Mouse (Mus musculus): ENCODE measurements around the gene AL732309.1.

The AL732309.1 gene

GRCm38 (mm10) chr2:25246183-25247072 lies at the start of gene AL732309.1:
Gene AL732309.1, minus strand, starts transcription at chr2:25246863.
- peak; percentile 42 to 69 for DNase-seq

- DNase-seq, result no peak
Observed at GRCm38 (mm10) chr2:25293706-25294105, 47.0 kb upstream of the AL732309.1 start.

- peak; percentile 62 to 78 for DNase-seq
Observed at GRCm38 (mm10) chr2:25292856-25293255, 46.2 kb upstream of the AL732309.1 start.

DNA sequence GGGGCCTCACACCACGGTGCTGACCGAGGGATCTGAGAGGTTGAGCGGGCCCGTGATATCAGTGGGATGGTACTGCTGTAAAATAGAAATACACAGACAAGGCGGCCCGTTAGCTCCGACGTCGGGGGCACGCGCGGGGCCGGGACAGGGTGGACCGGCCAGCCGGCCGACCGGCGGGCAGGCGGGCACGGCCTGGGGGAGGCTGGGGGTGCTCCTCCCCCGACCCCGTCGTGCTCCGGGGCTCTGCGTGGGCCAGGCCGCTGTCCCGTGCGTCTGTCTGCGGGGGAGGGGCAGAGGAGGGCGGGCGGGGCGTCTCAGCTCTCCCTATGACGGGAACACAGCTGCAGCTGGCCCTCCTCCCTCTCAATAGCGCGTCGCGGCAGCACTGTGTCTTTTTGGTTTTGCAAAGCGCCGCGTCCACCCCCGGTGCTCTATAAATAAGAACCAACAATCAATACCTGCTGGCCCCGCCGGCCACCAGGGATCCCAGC lies 45.4 kb upstream of the AL732309.1 start:
- peak; percentile 40 to 52 for DNase-seq

DNA sequence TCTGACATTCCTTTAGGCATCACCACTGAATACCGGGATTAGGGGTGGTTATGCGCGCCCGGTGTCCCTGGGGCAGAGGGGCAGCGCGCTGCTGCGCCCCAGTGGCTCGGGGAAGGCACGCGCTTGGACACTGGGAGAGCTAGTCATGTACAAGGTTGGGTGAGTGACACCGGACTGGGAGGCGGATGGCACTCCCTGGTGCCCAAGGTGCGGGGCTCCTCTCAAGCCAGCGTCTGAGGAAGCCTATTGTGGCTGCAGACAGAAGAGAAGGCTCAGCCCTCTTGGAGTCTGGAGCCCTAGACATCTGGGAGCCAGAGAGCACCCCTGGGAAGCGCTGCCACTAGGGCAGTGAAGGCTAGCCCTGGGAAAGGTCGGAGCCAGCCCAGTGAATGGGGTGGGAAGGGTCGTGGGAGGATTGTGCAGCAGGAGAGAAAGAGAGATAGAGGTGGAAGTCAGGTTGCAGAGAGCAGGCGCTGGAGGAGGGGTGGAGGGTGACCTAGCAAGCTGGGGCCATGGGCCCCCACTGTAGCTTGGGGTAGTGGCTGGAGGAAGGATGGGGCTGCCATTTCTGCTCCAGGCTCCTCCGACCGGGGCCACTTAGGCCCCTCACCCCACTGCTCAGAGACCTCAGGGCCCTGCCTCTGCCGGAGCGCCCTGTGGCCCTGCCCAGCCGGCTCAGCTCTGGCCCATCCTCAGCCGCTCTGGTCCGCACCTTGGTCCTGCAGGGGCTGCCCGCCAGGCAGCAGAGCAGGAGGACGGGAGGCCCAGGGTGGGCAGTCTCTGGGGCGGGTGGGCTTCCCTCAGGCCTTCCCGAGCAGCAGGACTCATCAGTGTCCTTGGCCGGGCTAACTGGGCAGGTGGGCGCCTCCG lies 44.8 kb upstream of the AL732309.1 start:
- DNase-seq, result peak in 1 of 2 experiments; percentile 31

- peak in 1 of 2 experiments; percentile 24 for DNase-seq
Observed at GRCm38 (mm10) chr2:25290816-25291130, 44.1 kb upstream of the AL732309.1 start.

DNA sequence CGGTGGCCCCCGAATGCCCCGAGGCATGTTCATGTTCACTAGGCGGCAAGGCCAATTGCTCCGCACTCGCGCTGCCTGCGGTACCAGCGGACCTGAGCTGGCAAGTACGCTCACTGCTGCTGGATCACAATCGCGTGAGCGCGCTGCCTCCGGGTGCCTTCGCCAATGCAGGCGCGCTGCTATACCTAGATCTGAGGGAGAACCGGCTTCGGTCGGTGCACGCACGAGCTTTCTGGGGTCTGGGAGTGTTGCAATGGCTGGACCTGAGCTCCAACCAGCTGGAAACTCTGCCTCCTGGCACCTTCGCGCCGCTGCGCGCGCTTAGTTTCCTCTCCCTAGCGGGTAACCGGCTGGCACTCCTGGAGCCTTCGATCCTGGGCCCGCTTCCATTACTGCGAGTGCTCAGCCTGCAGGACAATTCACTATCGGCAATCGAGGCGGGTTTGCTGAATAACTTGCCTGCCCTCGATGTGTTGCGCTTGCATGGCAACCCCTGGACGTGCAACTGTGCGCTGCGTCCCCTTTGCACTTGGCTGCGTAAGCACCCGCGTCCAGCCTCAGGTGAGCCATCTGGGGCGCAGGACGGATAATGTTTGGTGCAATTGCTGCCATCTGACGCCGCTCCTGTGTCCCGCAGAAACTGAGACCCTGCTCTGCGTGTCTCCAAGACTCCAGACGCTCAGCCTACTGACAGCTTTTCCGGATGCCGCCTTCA lies 43.6 kb upstream of the AL732309.1 start:
- DNase-seq, result peak in 1 of 2 experiments; percentile 13

GRCm38 (mm10) chr2:25289651-25290050 lies 43.0 kb upstream of the AL732309.1 start, which contains the start of gene Lrrc26:
Gene Lrrc26, plus strand, starts transcription at chr2:25289915.
- DNase-seq, result peak; percentile 76 to 83

DNA sequence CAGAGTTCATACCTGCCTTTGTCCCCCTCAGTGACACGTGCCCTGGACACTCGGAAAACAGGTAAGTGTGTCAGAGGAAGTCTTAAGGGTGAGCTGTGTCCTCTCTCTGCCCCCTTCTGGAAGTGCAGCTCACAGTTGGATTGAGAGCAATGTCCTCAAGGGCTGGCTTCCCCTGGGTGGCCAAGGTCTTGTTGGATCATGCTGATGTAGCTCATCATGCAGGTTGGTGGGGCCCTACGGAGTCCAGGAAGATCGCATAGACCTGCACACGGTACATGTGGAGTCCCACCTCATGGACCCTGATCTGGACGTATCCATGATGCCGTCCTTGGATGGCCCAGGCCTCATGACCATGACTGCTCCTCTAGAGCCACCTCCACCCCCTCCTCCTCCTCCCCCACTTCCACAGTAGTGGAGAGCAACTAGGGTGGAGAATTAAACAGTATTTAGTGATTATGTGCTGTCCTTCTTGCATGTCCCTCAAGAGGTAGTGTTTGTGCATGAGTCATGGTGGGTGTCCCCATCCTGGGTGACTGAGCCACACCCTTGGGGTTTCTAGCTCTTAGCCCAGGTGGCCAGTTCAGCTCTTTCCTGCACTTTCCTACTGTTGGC lies 42.2 kb upstream of the AL732309.1 start:
- DNase-seq, result peak in 1 of 2 experiments; percentile 18

GRCm38 (mm10) chr2:25287927-25288649 lies 41.4 kb upstream of the AL732309.1 start, which contains the start of gene Tmem210:
Gene Tmem210, plus strand, starts transcription at chr2:25288145.
- DNase-seq, result no peak

GRCm38 (mm10) chr2:25286837-25287636 lies 40.4 kb upstream of the AL732309.1 start:
- DNase-seq, result peak; percentile 76 to 87

- peak in 1 of 2 experiments; percentile 37 for DNase-seq
Observed at GRCm38 (mm10) chr2:25286314-25286713, 39.7 kb upstream of the AL732309.1 start.

- no peak for DNase-seq
Observed at GRCm38 (mm10) chr2:25285551-25285950, 38.9 kb upstream of the AL732309.1 start.

GRCm38 (mm10) chr2:25278928-25279882 lies 32.5 kb upstream of the AL732309.1 start:
- DNase-seq, result peak; percentile 79 to 84

DNA sequence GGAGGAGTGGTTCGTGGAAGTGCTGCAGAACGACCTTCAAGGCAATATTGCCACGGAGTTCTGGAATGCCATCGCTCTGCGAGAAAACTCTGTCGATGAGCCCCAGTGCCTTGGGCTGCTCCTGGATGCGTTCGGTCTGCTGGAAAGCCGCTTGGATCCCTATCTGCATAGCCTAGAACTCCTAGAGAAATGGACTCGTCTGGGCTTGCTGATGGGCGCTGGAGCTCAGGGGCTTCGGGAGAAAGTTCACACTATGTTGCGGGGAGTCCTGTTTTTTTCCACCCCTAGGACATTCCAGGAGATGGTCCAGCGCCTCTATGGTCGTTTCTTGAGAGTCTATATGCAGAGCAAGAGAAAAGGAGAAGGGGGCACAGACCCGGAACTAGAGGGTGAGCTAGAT lies 26.3 kb upstream of the AL732309.1 start:
- no peak for DNase-seq

- no peak for DNase-seq
Observed at GRCm38 (mm10) chr2:25272515-25272914, 25.9 kb upstream of the AL732309.1 start.

DNA sequence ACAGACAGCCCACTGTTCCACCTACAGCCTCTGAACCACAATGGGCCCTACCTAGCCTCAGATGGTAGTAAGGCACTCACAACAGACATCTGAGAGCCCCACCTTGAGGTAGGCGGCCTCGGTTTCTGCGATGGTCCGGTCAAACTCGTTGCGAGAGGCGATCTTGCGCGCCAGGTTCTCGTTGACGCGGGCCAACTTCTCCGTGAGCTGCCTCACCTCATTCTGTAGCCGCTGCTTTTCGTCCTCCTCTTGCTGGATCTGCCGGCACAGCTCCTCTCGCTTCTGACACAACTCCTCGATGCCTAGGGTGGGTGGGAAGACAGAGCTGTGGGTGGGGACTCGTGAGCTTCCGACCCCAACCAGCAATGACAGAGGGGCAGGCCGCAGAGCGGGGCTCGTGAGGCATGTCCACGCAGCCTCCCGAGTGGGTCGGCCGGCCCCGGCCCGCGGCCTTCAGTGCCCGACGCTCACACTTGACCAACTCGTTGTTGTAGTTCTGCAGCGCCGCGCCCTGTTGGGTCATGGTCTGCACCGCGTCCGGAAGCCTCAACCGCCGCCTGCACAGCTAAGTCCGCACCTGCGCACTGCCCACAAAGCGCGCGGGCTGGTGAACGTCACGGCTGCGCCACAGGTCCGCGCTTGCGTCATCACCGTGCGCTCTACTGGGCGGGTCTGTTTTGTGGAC lies 25.3 kb upstream of the AL732309.1 start, which contains the start of the genes Ssna1 and Anapc2:
Ssna1 (minus strand) TSS at position 612 of the 685 bp plus-strand sequence.
Anapc2 (plus strand) TSS at position 652 of the 685 bp plus-strand sequence.
- DNase-seq, result peak; percentile 97 to 98

DNA sequence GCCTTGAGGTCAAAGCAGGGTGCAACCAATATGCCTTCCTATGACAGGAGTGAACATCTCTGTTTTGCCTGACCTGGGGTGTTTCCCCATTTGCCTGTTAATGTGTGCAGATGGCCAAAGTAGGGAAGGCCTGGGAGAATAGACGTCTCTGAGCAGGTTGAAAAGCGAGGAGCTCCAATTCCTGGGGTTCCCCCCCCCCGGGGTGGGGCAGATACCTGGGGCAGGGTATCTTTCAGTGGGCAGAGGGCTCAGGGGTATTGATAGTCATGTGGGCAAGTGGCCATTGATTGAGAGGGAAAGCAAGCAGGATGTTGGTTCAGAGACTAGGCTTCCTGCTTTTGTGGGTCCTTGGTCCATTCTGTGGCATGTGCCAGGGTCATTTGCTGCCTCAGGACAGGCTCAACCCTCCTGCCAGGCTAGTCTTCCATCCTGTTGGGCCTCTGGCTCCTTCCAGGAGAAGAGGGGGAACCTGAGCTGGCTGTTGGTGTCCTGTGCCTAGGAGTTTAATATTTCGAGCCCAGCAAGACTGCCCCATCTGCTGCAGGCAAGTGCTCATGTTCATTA lies 21.2 kb upstream of the AL732309.1 start:
- no peak for DNase-seq
